Mouse (Mus musculus) thymus, postnatal 36 days (tissue): ENCODE measurements around the gene Aebp1.

Source experiments
- DNase-seq, 2 experiments: peaks; one replicate each; pipeline ENCODE4 v3.0.0; 2022; ENCODE audit warnings: mixed read lengths in 2 of 2

Aebp1 gene

GRCm38 (mm10) chr11:5861678-5862393, at the start of gene Aebp1:
Aebp1 (plus strand) TSS chr11:5861947.
- DNase-seq, result peak; percentile 13 to 38

GRCm38 (mm10) chr11:5813381-5813780, 48.4 kb upstream of the Aebp1 start:
- DNase-seq, result no peak

GRCm38 (mm10) chr11:5819223-5819622, 42.5 kb upstream of the Aebp1 start:
- DNase-seq, result no peak

- no peak for DNase-seq
Observed at GRCm38 (mm10) chr11:5825432-5825831, 36.3 kb upstream of the Aebp1 start.

GRCm38 (mm10) chr11:5827931-5828330, 33.8 kb upstream of the Aebp1 start:
- DNase-seq, result no peak

GRCm38 (mm10) chr11:5828509-5829191, 33.1 kb upstream of the Aebp1 start:
- DNase-seq, result no peak

- no peak for DNase-seq
Observed at GRCm38 (mm10) chr11:5829327-5829726, 32.4 kb upstream of the Aebp1 start.

GRCm38 (mm10) chr11:5834506-5834905, 27.2 kb upstream of the Aebp1 start:
- no peak for DNase-seq

GRCm38 (mm10) chr11:5835057-5835456, 26.7 kb upstream of the Aebp1 start:
- no peak for DNase-seq

GRCm38 (mm10) chr11:5836126-5836525, 25.6 kb upstream of the Aebp1 start:
- DNase-seq, result peak; percentile 22 to 40

- DNase-seq, result peak; percentile 83 to 87
Observed at GRCm38 (mm10) chr11:5837251-5838246, 24.2 kb upstream of the Aebp1 start, which contains the start of gene Polm. Polm (minus strand) TSS chr11:5838016.

GRCm38 (mm10) chr11:5840346-5840745, 21.4 kb upstream of the Aebp1 start:
- DNase-seq, result no peak

GRCm38 (mm10) chr11:5841751-5842150, 20.0 kb upstream of the Aebp1 start:
- no peak for DNase-seq

- DNase-seq, result no peak
Observed at GRCm38 (mm10) chr11:5843131-5843530, 18.6 kb upstream of the Aebp1 start.

- DNase-seq, result no peak
Observed at GRCm38 (mm10) chr11:5846639-5847345, 15.0 kb upstream of the Aebp1 start.

- no peak for DNase-seq
Observed at GRCm38 (mm10) chr11:5848741-5849140, 13.0 kb upstream of the Aebp1 start.

- no peak for DNase-seq
Observed at GRCm38 (mm10) chr11:5849316-5849715, 12.4 kb upstream of the Aebp1 start.

- DNase-seq, result peak in 1 of 2 experiments; percentile 51
Observed at GRCm38 (mm10) chr11:5850452-5850851, 11.3 kb upstream of the Aebp1 start.

- DNase-seq, result peak; percentile 37 to 66
Observed at GRCm38 (mm10) chr11:5851021-5851736, 10.6 kb upstream of the Aebp1 start.

GRCm38 (mm10) chr11:5852314-5852713, 9.4 kb upstream of the Aebp1 start:
- DNase-seq, result no peak

- no peak for DNase-seq
Observed at GRCm38 (mm10) chr11:5855481-5855880, 6.3 kb upstream of the Aebp1 start.

- no peak for DNase-seq
Observed at GRCm38 (mm10) chr11:5855902-5856301, 5.8 kb upstream of the Aebp1 start.
